Mouse (Mus musculus) MEL (cell line): ENCODE data around the gene Copz1. TPM values are rescaled to one million over a fixed set of nuclear protein-coding genes. Genes with fewer than 3 reads are reported as not detected.

Experiments used
- DNase-seq: peaks from one replicate; pipeline ENCODE4 v3.0.0; 2011; ENCODE audit warnings: low read depth, low spot score
- H3K27ac ChIP-seq: 2 replicates; pipeline ENCODE4 v1.5.1; 2012; ENCODE audit warnings: low read depth, mild to moderate bottlenecking, control low read depth, low read length, moderate library complexity; ENCODE audit not compliant: control insufficient read depth
- H3K27me3 ChIP-seq, 2 experiments: fragments of 150-350 bp in 1 of 2; sonication (generic) in 1 of 2; 2 replicates each; pipeline ENCODE4 v1.6.1; 2012; ENCODE audit warnings: low read length in 2 of 2, mild to moderate bottlenecking in 2 of 2, improper control_type of control experiment in 1 of 2, moderate library complexity in 1 of 2; ENCODE audit not compliant: insufficient read depth in 2 of 2, control insufficient read depth in 1 of 2
- H3K36me3 ChIP-seq, 2 experiments: 2 replicates each; pipeline ENCODE4 v1.6.1; 2012 to 2014; ENCODE audit warnings: low read length in 2 of 2, improper control_type of control experiment in 1 of 2, inconsistent platforms in 1 of 2, mild to moderate bottlenecking in 1 of 2; ENCODE audit not compliant: insufficient read depth in 2 of 2, control insufficient read depth in 1 of 2
- H3K4me1 ChIP-seq, 2 experiments: fragments of 150-350 bp in 1 of 2; sonication (generic) in 1 of 2; 2 replicates each; pipeline ENCODE4 v1.6.1; 2012; ENCODE audit warnings: low read length in 2 of 2, improper control_type of control experiment in 1 of 2, mild to moderate bottlenecking in 1 of 2; ENCODE audit not compliant: insufficient read depth in 2 of 2, control insufficient read depth in 1 of 2
- H3K4me3 ChIP-seq, 2 experiments: fragments of 150-350 bp in 1 of 2; sonication (generic) in 1 of 2; 2 replicates each; pipeline ENCODE4 v1.5.1; 2012; ENCODE audit warnings: low read depth in 2 of 2, low read length in 2 of 2, mild to moderate bottlenecking in 2 of 2, moderate library complexity in 2 of 2, control low read depth in 1 of 2, improper control_type of control experiment in 1 of 2; ENCODE audit not compliant: control insufficient read depth in 1 of 2, insufficient read depth in 1 of 2
- H3K79me2 ChIP-seq: 2 replicates; pipeline ENCODE4 v1.6.1; 2012; ENCODE audit warnings: mild to moderate bottlenecking, low read length, moderate library complexity; ENCODE audit not compliant: control insufficient read depth, poor library complexity, insufficient read depth
- H3K9ac ChIP-seq: 2 replicates; pipeline ENCODE4 v1.6.1; 2012; ENCODE audit warnings: low read depth, mild to moderate bottlenecking, control low read depth, low read length, moderate library complexity; ENCODE audit not compliant: control insufficient read depth, poor library complexity, severe bottlenecking
- H3K9me3 ChIP-seq: fragments of 150-350 bp; sonication (generic); replicated peaks from 2 replicates; pipeline ENCODE4 v1.6.1; 2012; ENCODE audit warnings: mild to moderate bottlenecking, low read length, improper control_type of control experiment, moderate library complexity; ENCODE audit not compliant: insufficient read depth
- BHLHE40 ChIP-seq: IDR thresholded peaks from 2 replicates; pipeline ENCODE4 v1.6.1; 2012; ENCODE audit warnings: low read depth, mild to moderate bottlenecking, inconsistent platforms, low read length, improper control_type of control experiment, borderline replicate concordance
- CHD2 ChIP-seq: IDR thresholded peaks from 2 replicates; pipeline ENCODE4 v1.6.1; 2011; ENCODE audit warnings: low read length, improper control_type of control experiment
- CTCF ChIP-seq, 3 experiments: IDR thresholded peaks in 2 of 3; conservative IDR thresholded peaks in 1 of 3; 2 replicates each; pipeline ENCODE4 v1.5.1; 2011 to 2012; ENCODE audit warnings: low read length in 3 of 3, low read depth in 2 of 3, mild to moderate bottlenecking in 2 of 3, improper control_type of control experiment in 1 of 3, inconsistent platforms in 1 of 3, mixed read lengths in 1 of 3, moderate library complexity in 1 of 3; ENCODE audit not compliant: control insufficient read depth in 1 of 3, insufficient read depth in 1 of 3, poor library complexity in 1 of 3, severe bottlenecking in 1 of 3
- E2F4 ChIP-seq: IDR thresholded peaks from 2 replicates; pipeline ENCODE4 v1.6.1; 2011; ENCODE audit warnings: low read depth, low read length, improper control_type of control experiment, borderline replicate concordance
- ELF1 ChIP-seq: IDR thresholded peaks from 2 replicates; pipeline ENCODE4 v1.6.1; 2014; ENCODE audit warnings: low read depth, mild to moderate bottlenecking, inconsistent platforms, low read length, improper control_type of control experiment, moderate library complexity
- EP300 ChIP-seq, 2 experiments: IDR thresholded peaks; 2 replicates each; pipeline ENCODE4 v1.6.1; 2011; ENCODE audit warnings: improper control_type of control experiment in 2 of 2, low read length in 2 of 2, low read depth in 1 of 2, mild to moderate bottlenecking in 1 of 2
- GATA1 ChIP-seq: IDR thresholded peaks from 2 replicates; pipeline ENCODE4 v1.6.1; 2011; ENCODE audit warnings: low read depth, low read length, improper control_type of control experiment
- JUND ChIP-seq: IDR thresholded peaks from 2 replicates; pipeline ENCODE4 v1.6.1; 2011; ENCODE audit warnings: low read depth, mild to moderate bottlenecking, improper control_type of control experiment, low read length
- MAX ChIP-seq: IDR thresholded peaks from 2 replicates; pipeline ENCODE4 v1.6.1; 2011; ENCODE audit warnings: low read length, improper control_type of control experiment
- MYB ChIP-seq: IDR thresholded peaks from 2 replicates; pipeline ENCODE4 v1.6.1; 2011; ENCODE audit warnings: mild to moderate bottlenecking, low read depth, low read length, improper control_type of control experiment
- NELFE ChIP-seq: IDR thresholded peaks from 2 replicates; pipeline ENCODE4 v1.6.1; 2011; ENCODE audit warnings: low read depth, low read length, improper control_type of control experiment
- POLR2A ChIP-seq, 2 experiments: IDR thresholded peaks; 2 replicates each; pipeline ENCODE4 v1.6.1; 2011 to 2012; ENCODE audit warnings: low read length in 2 of 2, mild to moderate bottlenecking in 2 of 2, control low read depth in 1 of 2, improper control_type of control experiment in 1 of 2, low read depth in 1 of 2, moderate library complexity in 1 of 2; ENCODE audit not compliant: control insufficient read depth in 1 of 2, insufficient read depth in 1 of 2, poor library complexity in 1 of 2
- POLR2AphosphoS2 ChIP-seq: IDR thresholded peaks from 2 replicates; pipeline ENCODE4 v1.6.1; 2011; ENCODE audit warnings: low read length, improper control_type of control experiment
- POLR2AphosphoS5 ChIP-seq: IDR thresholded peaks from 2 replicates; pipeline ENCODE4 v1.6.1; 2012; ENCODE audit warnings: low read depth, borderline replicate concordance, mild to moderate bottlenecking, inconsistent platforms, low read length, moderate library complexity, mixed read lengths
- RCOR1 ChIP-seq: IDR thresholded peaks from 2 replicates; pipeline ENCODE4 v1.6.1; 2012; ENCODE audit warnings: low read depth, mild to moderate bottlenecking, inconsistent platforms, low read length, improper control_type of control experiment
- SMC3 ChIP-seq: IDR thresholded peaks from 2 replicates; pipeline ENCODE4 v1.6.1; 2011; ENCODE audit warnings: low read depth, low read length, improper control_type of control experiment
- TAL1 ChIP-seq: IDR thresholded peaks from 2 replicates; pipeline ENCODE4 v1.6.1; 2012; ENCODE audit warnings: mild to moderate bottlenecking, inconsistent platforms, low read length, moderate library complexity, mixed read lengths
- ZC3H11A ChIP-seq: IDR thresholded peaks from 2 replicates; pipeline ENCODE4 v1.6.1; 2012; ENCODE audit warnings: low read depth, mild to moderate bottlenecking, inconsistent platforms, low read length, improper control_type of control experiment
- ZMIZ1 ChIP-seq: IDR thresholded peaks from 2 replicates; pipeline ENCODE4 v1.6.1; 2012; ENCODE audit warnings: low read depth, mild to moderate bottlenecking, inconsistent platforms, low read length, improper control_type of control experiment, moderate library complexity
- polyA plus RNA-seq, 2 experiments: library from polyadenylated mRNA; stranded (reverse) in 1 of 2; unstranded in 1 of 2; fragments of >175 nt in 1 of 2; fragments of >200 nt in 1 of 2; gene quantifications; 2 replicates each; pipeline versions ENCODE4 v1.2.1 to v1.2.4; 2012; ENCODE audit warnings: low replicate concordance in 2 of 2, low read depth in 1 of 2; ENCODE audit not compliant: insufficient read length in 2 of 2, insufficient read depth in 1 of 2, missing spikeins in 1 of 2
- total RNA-seq: library from RNA; depleted of rRNA; stranded (reverse); fragments of 300-350 nt; gene quantifications from 2 replicates; pipeline ENCODE4 v1.2.3, GENCODE M21; 2012

Copz1 gene
- total and polyA plus RNA-seq, 3 experiments, result 46.7 to 822 (median 117) TPM

GRCm38 (mm10) chr15:103245616-103246015, 26.9 kb upstream of the Copz1 start:
- H3K36me3 ChIP-seq, result peaks cover 0 to 14% of the 10 kb centered on the region in 2 experiments
- H3K4me3 ChIP-seq, result peak overlapping the region in 1 of 2 experiments; percentile 7; a peak in 1 of 4 replicates
- peak overlapping the region; percentile 39 for H3K27ac ChIP-seq
- TF ChIP-seq CTCF (IDR thresholded peaks at IDR 0.05 in 2 of 3, conservative IDR thresholded peaks at IDR 0.05 in 1 of 3; ENCODE audit: control insufficient read depth in 1 of 3, insufficient read depth in 1 of 3, low read depth in 2 of 3, low read length in 3 of 3, poor library complexity in 1 of 3, severe bottlenecking in 1 of 3) (no peak), POLR2AphosphoS2 (0 out of 2 replicates have a peak, but pooled peaks have one; percentile 45), TAL1 (peak; percentile 11; the same call in 1 of the 2 replicates)
- no peaks in the 10 kb centered on the region for H3K27me3 ChIP-seq
- H3K79me2 ChIP-seq, result peaks cover 41% of the 10 kb centered on the region
- no peaks in the 10 kb centered on the region for H3K4me1 ChIP-seq
- peak overlapping the region; percentile 14; the same call in 1 of the 2 replicates for H3K9ac ChIP-seq
- H3K9me3 ChIP-seq, result no peaks in the 10 kb centered on the region
- peak; percentile 31 for DNase-seq

- H3K27me3 ChIP-seq, result no peaks in the 10 kb centered on the region
- no peak overlapping the region for H3K9ac ChIP-seq
- peak in 1 of 2 experiments; percentile 69; a peak in 1 of 4 replicates for TF ChIP-seq POLR2A (IDR thresholded peaks at IDR 0.05; ENCODE audit: control insufficient read depth in 1 of 2, insufficient read depth in 1 of 2, low read depth in 1 of 2, low read length in 2 of 2, poor library complexity in 1 of 2)
- TF ChIP-seq POLR2AphosphoS5, result 0 out of 2 replicates have a peak, but pooled peaks have one; percentile 11
- 0 out of 2 replicates have a peak, but pooled peaks have one; percentile 19 for TF ChIP-seq ZMIZ1
- TF ChIP-seq SMC3, result no peak
- H3K27ac ChIP-seq, result no peak overlapping the region
- H3K4me1 ChIP-seq, result peaks cover 0 to 7% of the 10 kb centered on the region in 2 experiments; a peak in 3 of 4 replicates
- no peaks in the 10 kb centered on the region for H3K9me3 ChIP-seq
- H3K4me3 ChIP-seq, result no peak overlapping the region
- peak; percentile 57 for DNase-seq
- peaks cover 39% of the 10 kb centered on the region for H3K79me2 ChIP-seq
- H3K36me3 ChIP-seq, result peaks cover 0 to 26% of the 10 kb centered on the region in 2 experiments
These were observed 25.3 kb upstream of the Copz1 start for GRCm38 (mm10) chr15:103247078-103247781.

- Histone ChIP-seq H3K27ac (no peak overlapping the region), H3K9me3 (no peaks in the 10 kb centered on the region), H3K4me1 (peaks cover 0 to 7% of the 10 kb centered on the region in 2 experiments; a peak in 3 of 4 replicates), H3K4me3 (no peak overlapping the region), H3K36me3 (peaks cover 0 to 30% of the 10 kb centered on the region in 2 experiments), H3K79me2 (peaks cover 39% of the 10 kb centered on the region), H3K9ac (no peak overlapping the region), H3K27me3 (no peaks in the 10 kb centered on the region)
- TF ChIP-seq ELF1, result no peak
- peak; percentile 96 for TF ChIP-seq POLR2AphosphoS2
- TF ChIP-seq RCOR1, result no peak
- peak; percentile 40; the same call in 1 of the 2 replicates for TF ChIP-seq BHLHE40
- no peak for TF ChIP-seq GATA1
- TF ChIP-seq EP300 (IDR thresholded peaks at IDR 0.05; ENCODE audit: low read depth in 1 of 2, low read length in 2 of 2), result no peak
- TF ChIP-seq POLR2AphosphoS5, result peak; percentile 28; the same call in 1 of the 2 replicates
- peak; percentile 32; the same call in 1 of the 2 replicates for TF ChIP-seq CHD2
- TF ChIP-seq JUND, result 0 out of 2 replicates have a peak, but pooled peaks have one; percentile 56
- peak; percentile 86 for TF ChIP-seq ZMIZ1
- TF ChIP-seq MYB, result 0 out of 2 replicates have a peak, but pooled peaks have one; percentile 39
- TF ChIP-seq ZC3H11A, result no peak
- no peak for TF ChIP-seq MAX
- TF ChIP-seq E2F4, result no peak
- TF ChIP-seq POLR2A (IDR thresholded peaks at IDR 0.05; ENCODE audit: control insufficient read depth in 1 of 2, insufficient read depth in 1 of 2, low read depth in 1 of 2, low read length in 2 of 2, poor library complexity in 1 of 2), result peak in 1 of 2 experiments; percentile 57; a peak in 3 of 4 replicates
- TF ChIP-seq NELFE, result peak; percentile 39; the same call in 1 of the 2 replicates
- DNase-seq, result peak; percentile 63
These were observed 24.6 kb upstream of the Copz1 start for GRCm38 (mm10) chr15:103247782-103248400.
